Mouse (Mus musculus) heart, adult 10 weeks (tissue): ENCODE data around the gene Olfr344. TPM values are rescaled to one million over a fixed set of nuclear protein-coding genes. Genes with fewer than 3 reads are reported as not detected.

Source experiments
- polyA plus RNA-seq: library from polyadenylated mRNA; stranded (reverse); fragments of 350-450 nt; fragmentation: Illumina TruSeq; extraction: RNeasy Lipid Tissue Mini Kit (QIAGEN cat#74804); gene quantifications from one replicate; pipeline ENCODE4 v1.2.3, GENCODE M21; 2014; ENCODE audit warnings: low read depth, low replicate concordance

Gene Olfr344
- not detected for polyA plus RNA-seq

GRCm38 (mm10) chr2:36566362-36566761 is at the start of gene Olfr344:
Olfr344 (plus strand) TSS chr2:36566662.

GRCm38 (mm10) chr2:36524698-36525097 is 41.8 kb upstream of the Olfr344 start, which contains the start of gene Olfr342:
Olfr342 (plus strand) TSS chr2:36524998.

Other genes with a start within 250 kb of the Olfr344 start
- gene Olfr338, start 193.1 kb upstream of the Olfr344 start, polyA plus RNA-seq: not detected
- not detected for gene Olfr339, start 147.7 kb upstream of the Olfr344 start, polyA plus RNA-seq
- not detected for gene Olfr340, start 114.1 kb upstream of the Olfr344 start, polyA plus RNA-seq
- gene Olfr341, start 84.2 kb upstream of the Olfr344 start, polyA plus RNA-seq: not detected
- gene Olfr342, start 41.7 kb upstream of the Olfr344 start, polyA plus RNA-seq: not detected
- not detected for gene Olfr345, start 73.4 kb downstream of the Olfr344 start, polyA plus RNA-seq
- not detected for gene Olfr346, start 119.1 kb downstream of the Olfr344 start, polyA plus RNA-seq
- not detected for gene Olfr347, start 165.2 kb downstream of the Olfr344 start, polyA plus RNA-seq
- not detected for gene Olfr348, start 217.6 kb downstream of the Olfr344 start, polyA plus RNA-seq
- gene Olfr50, start 223.9 kb downstream of the Olfr344 start, polyA plus RNA-seq: not detected